Mouse (Mus musculus) monocyte, adult 2 months (primary cell): Measurements from ENCODE around the gene Gm49416.
"Not testable (repeated sequence)": the region's sequence is repeated elsewhere in the genome, so short reads cannot be mapped to it uniquely, and the experiment has no call there.

Experiments used
- DNase-seq, 2 experiments: peaks; one replicate each; pipeline ENCODE4 v3.0.0; 2022; ENCODE audit warnings: low spot score in 2 of 2, low read depth in 1 of 2

The Gm49416 gene

DNA sequence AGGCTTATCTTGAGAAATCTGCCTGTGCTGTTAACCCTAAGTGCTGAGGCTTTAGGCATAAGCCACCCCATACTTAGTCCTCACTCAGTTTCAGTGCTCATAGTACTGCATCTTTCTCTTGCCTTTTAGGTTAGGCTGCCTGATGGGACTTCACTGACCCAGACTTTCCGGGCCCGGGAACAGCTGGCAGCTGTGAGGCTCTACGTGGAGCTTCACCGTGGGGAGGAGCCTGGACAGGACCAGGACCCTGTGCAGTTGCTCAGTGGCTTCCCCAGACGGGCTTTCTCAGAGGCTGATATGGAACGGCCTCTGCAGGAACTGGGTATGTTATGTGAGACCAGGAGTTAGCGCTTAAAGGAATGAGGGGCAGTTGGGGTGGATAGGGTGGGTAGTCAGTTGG, 13.7 kb upstream of the Gm49416 start:
- no peak for DNase-seq

GRCm38 (mm10) chr19:8880311-8881033, 8.3 kb upstream of the Gm49416 start, which contains the start of gene Uqcc3:
Uqcc3 (minus strand) TSS chr19:8880923.
- peak; percentile 72 to 85 for DNase-seq

- no peak for DNase-seq
Observed at GRCm38 (mm10) chr19:8881034-8881392, 7.7 kb upstream of the Gm49416 start.

DNA sequence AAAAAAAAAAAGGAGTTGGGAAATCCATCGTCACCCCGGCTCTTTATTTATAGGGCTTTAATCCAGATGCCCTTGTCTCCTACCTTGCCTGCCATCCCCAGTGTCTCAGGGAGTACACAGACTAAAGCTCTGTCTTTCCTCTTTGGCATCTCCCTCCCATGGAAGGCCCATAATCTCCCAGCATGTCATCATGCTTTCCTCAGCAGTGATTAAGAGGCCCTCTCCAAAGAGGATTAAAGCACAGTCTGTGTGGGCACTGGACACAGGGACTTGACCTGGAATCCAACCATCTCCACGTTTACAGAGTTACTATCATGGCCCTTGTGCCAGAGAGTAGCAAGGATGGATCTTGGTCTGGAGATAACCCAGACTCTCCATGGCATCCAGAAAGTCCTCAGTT, 5.1 kb upstream of the Gm49416 start, which contains the start of the genes Lbhd1 and Gm49403:
TSS of gene Lbhd1 (plus strand) at position 117 of the 400 bp plus-strand sequence.
TSS of gene Gm49403 (plus strand) at position 315 of the 400 bp plus-strand sequence.
- no peak for DNase-seq

DNA sequence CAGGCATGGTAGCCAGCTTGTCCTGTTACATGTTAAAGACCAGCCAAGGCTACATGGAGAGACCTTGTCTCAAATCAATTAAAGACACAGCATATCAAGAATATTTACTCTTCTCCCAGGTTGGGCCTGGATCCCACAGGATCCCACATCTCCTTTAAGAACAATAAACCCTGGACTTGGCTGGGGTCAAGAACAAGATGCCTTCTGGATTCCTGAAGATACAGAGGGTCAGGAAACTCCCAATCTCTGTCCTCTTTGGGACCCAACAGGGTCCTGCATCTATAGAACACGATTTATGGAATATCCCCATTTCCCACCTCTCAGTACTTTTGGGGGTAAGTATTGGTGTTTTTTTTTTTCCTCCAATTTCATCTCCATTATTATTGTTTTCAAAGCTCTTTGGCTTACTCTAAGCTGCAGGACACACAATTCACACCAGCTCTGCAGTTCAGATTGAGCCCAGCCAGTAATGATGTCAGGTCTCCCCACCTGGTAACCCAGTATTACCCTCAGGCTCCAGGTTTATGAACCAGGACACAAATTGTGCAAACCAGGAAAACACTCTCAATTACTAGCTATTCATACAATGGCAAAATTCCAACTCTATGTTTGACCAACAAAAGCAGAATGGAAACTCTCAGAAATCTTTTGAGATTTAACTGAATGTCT, 1.7 kb upstream of the Gm49416 start:
- DNase-seq, result no peak

- no peak for DNase-seq
Observed at GRCm38 (mm10) chr19:8887585-8888463, 902 bp upstream of the Gm49416 start.

GRCm38 (mm10) chr19:8892829-8893766, 4.4 kb downstream of the Gm49416 start, which contains the start of gene Ints5:
Ints5 (plus strand) TSS chr19:8893005.
- DNase-seq, result peak; percentile 50 to 70

- DNase-seq, result no peak
Observed at GRCm38 (mm10) chr19:8895397-8895960, 6.8 kb downstream of the Gm49416 start.

- DNase-seq, result not testable (repeated sequence)
Observed at GRCm38 (mm10) chr19:8896231-8896630, 7.5 kb downstream of the Gm49416 start.

DNA sequence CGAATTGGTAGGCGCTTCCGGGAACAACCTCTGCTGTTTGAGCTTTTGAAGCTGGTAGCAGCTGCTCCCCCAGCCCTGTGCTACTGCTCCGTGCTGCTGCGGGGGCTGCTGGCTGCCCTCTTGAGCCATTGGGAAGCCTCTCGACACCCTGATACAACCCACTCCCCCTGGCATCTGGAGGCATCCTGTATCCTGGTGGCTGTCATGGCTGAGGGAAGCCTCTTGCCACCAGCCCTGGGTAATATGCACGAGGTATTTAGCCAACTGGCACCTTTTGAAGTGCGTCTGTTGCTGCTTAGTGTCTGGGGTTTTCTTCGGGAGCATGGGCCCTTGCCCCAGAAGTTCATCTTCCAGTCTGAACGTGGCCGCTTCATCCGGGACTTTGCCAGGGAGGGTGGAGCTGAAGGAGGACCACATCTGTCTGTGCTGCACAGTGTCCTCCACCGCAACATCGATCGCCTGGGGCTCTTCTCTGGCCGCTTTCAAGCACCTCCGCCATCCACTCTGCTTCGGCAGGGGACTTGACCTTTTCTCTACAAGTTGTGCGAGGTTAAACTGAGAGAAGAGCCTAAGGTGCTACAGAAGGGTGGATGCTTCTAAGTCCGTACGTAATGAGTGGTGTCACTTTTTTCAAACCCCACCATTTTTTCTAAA, 8.6 kb downstream of the Gm49416 start:
- not testable (repeated sequence) for DNase-seq

- DNase-seq, result peak; percentile 87 to 90
Observed at GRCm38 (mm10) chr19:8897865-8898495, 9.3 kb downstream of the Gm49416 start, which contains the start of gene Ganab. Ganab (plus strand) TSS chr19:8898071.

DNA sequence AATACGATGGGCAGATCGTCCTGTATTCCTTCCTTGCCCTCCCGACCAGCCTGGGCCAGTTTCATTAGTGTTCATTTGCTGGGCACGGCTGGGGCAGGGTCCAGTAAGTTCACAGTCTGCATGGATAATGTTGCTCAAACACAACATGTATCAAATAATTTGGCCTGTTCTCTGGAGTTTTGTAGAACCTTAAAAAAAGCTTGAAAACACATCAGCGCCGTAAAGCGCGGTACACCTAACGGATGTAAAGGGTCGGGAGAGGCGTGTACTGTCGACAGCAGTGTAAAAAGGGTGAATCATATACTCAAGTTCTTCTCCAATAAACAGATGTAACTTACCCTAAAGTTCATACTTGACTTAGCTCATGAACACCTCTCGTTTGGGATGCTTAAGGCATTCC, 9.8 kb downstream of the Gm49416 start:
- DNase-seq, result no peak

DNA sequence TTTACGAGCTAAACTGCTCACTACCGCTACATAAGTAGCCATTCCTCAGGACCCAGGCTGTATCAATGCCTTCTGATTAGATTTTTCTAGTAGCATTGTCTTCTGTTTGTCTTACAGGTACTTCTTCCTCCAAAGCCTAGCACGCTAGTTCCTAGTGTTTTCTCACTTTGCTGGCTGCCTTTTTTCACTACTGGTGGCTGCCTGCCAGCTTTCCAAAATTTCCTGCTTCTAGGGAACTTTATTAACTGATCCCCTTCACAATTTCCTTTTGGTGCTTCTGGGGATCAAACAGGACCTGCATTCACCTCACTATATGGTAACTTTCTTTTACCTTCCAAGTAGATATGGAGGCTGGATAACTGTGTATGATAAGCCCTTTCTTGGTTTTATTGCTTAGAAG, 10.4 kb downstream of the Gm49416 start:
- no peak for DNase-seq

GRCm38 (mm10) chr19:8903412-8903811, 14.7 kb downstream of the Gm49416 start:
- DNase-seq, result no peak

GRCm38 (mm10) chr19:8908531-8908930, 19.8 kb downstream of the Gm49416 start:
- no peak for DNase-seq

GRCm38 (mm10) chr19:8911810-8912209, 23.1 kb downstream of the Gm49416 start:
- no peak for DNase-seq

- DNase-seq, result no peak
Observed at GRCm38 (mm10) chr19:8914212-8914611, 25.5 kb downstream of the Gm49416 start.

DNA sequence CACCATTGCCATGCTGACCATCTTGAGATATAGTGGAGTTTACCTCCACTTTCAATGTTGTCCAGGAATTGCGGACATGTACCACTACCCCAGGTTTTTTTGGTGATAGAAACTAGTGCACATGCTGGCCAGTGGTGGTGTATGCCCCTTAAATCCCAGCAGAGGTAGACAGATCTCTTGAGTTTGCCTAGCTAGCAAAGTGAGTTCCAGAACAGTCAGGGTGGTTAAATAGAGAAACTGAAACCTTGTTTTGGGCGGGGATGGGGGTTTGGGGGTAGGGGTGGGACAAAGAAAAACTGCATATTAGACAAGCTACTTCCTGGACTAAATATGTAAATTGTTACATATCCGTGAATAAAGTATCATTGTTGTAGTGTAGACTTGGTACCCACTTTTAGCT, 30.3 kb downstream of the Gm49416 start:
- DNase-seq, result no peak

DNA sequence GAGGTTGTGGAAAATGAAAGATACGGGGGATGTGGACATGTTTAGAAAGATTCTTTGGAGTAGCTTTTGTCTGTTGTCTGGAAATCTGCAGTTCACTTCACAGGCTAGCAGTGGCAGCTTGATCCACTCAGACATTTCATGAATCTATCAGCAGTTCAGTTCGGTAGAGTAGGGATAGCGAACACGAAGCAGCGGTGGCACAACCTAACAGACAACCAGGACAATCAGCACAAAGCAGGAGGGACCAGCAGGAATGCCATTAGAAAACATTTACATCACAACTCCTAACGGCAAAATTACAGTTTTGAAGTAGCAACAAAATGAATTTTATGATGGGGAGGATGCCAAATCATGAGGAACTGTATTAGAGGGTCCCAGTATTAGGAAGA, 31.0 kb downstream of the Gm49416 start:
- no peak for DNase-seq
